Mouse (Mus musculus) MEL (cell line): ENCODE measurements at regions not wholly inside any gene's neighbourhood (a gene's known extent, or its start where the extent isn't known, plus 50 kb on each side); places are given as distances from the start of the nearest gene placed in this dataset.

Experiments
- DNase-seq: peaks from one replicate; pipeline ENCODE4 v3.0.0; 2011; ENCODE audit warnings: low read depth, low spot score
- H3K27ac ChIP-seq: 2 replicates; pipeline ENCODE4 v1.5.1; 2012; ENCODE audit warnings: low read depth, mild to moderate bottlenecking, control low read depth, low read length, moderate library complexity; ENCODE audit not compliant: control insufficient read depth
- H3K27me3 ChIP-seq, 2 experiments: fragments of 150-350 bp in 1 of 2; sonication (generic) in 1 of 2; 2 replicates each; pipeline ENCODE4 v1.6.1; 2012; ENCODE audit warnings: low read length in 2 of 2, mild to moderate bottlenecking in 2 of 2, improper control_type of control experiment in 1 of 2, moderate library complexity in 1 of 2; ENCODE audit not compliant: insufficient read depth in 2 of 2, control insufficient read depth in 1 of 2
- H3K36me3 ChIP-seq, 2 experiments: 2 replicates each; pipeline ENCODE4 v1.6.1; 2012 to 2014; ENCODE audit warnings: low read length in 2 of 2, improper control_type of control experiment in 1 of 2, inconsistent platforms in 1 of 2, mild to moderate bottlenecking in 1 of 2; ENCODE audit not compliant: insufficient read depth in 2 of 2, control insufficient read depth in 1 of 2
- H3K4me1 ChIP-seq, 2 experiments: fragments of 150-350 bp in 1 of 2; sonication (generic) in 1 of 2; 2 replicates each; pipeline ENCODE4 v1.6.1; 2012; ENCODE audit warnings: low read length in 2 of 2, improper control_type of control experiment in 1 of 2, mild to moderate bottlenecking in 1 of 2; ENCODE audit not compliant: insufficient read depth in 2 of 2, control insufficient read depth in 1 of 2
- H3K4me3 ChIP-seq, 2 experiments: fragments of 150-350 bp in 1 of 2; sonication (generic) in 1 of 2; 2 replicates each; pipeline ENCODE4 v1.5.1; 2012; ENCODE audit warnings: low read depth in 2 of 2, low read length in 2 of 2, mild to moderate bottlenecking in 2 of 2, moderate library complexity in 2 of 2, control low read depth in 1 of 2, improper control_type of control experiment in 1 of 2; ENCODE audit not compliant: control insufficient read depth in 1 of 2, insufficient read depth in 1 of 2
- H3K79me2 ChIP-seq: 2 replicates; pipeline ENCODE4 v1.6.1; 2012; ENCODE audit warnings: mild to moderate bottlenecking, low read length, moderate library complexity; ENCODE audit not compliant: control insufficient read depth, poor library complexity, insufficient read depth
- H3K9ac ChIP-seq: 2 replicates; pipeline ENCODE4 v1.6.1; 2012; ENCODE audit warnings: low read depth, mild to moderate bottlenecking, control low read depth, low read length, moderate library complexity; ENCODE audit not compliant: control insufficient read depth, poor library complexity, severe bottlenecking
- H3K9me3 ChIP-seq: fragments of 150-350 bp; sonication (generic); replicated peaks from 2 replicates; pipeline ENCODE4 v1.6.1; 2012; ENCODE audit warnings: mild to moderate bottlenecking, low read length, improper control_type of control experiment, moderate library complexity; ENCODE audit not compliant: insufficient read depth
- BHLHE40 ChIP-seq: IDR thresholded peaks from 2 replicates; pipeline ENCODE4 v1.6.1; 2012; ENCODE audit warnings: low read depth, mild to moderate bottlenecking, inconsistent platforms, low read length, improper control_type of control experiment, borderline replicate concordance
- CTCF ChIP-seq, 3 experiments: IDR thresholded peaks in 2 of 3; conservative IDR thresholded peaks in 1 of 3; 2 replicates each; pipeline ENCODE4 v1.5.1; 2011 to 2012; ENCODE audit warnings: low read length in 3 of 3, low read depth in 2 of 3, mild to moderate bottlenecking in 2 of 3, improper control_type of control experiment in 1 of 3, inconsistent platforms in 1 of 3, mixed read lengths in 1 of 3, moderate library complexity in 1 of 3; ENCODE audit not compliant: control insufficient read depth in 1 of 3, insufficient read depth in 1 of 3, poor library complexity in 1 of 3, severe bottlenecking in 1 of 3
- E2F4 ChIP-seq: IDR thresholded peaks from 2 replicates; pipeline ENCODE4 v1.6.1; 2011; ENCODE audit warnings: low read depth, low read length, improper control_type of control experiment, borderline replicate concordance
- EP300 ChIP-seq, 2 experiments: IDR thresholded peaks; 2 replicates each; pipeline ENCODE4 v1.6.1; 2011; ENCODE audit warnings: improper control_type of control experiment in 2 of 2, low read length in 2 of 2, low read depth in 1 of 2, mild to moderate bottlenecking in 1 of 2
- ETS1 ChIP-seq: IDR thresholded peaks from 2 replicates; pipeline ENCODE4 v1.6.1; 2012; ENCODE audit warnings: low read depth, mild to moderate bottlenecking, inconsistent platforms, low read length, improper control_type of control experiment, moderate library complexity
- GABPA ChIP-seq: IDR thresholded peaks from 2 replicates; pipeline ENCODE4 v1.6.1; 2012; ENCODE audit warnings: low read depth, mild to moderate bottlenecking, inconsistent platforms, low read length, improper control_type of control experiment, moderate library complexity
- GATA1 ChIP-seq: IDR thresholded peaks from 2 replicates; pipeline ENCODE4 v1.6.1; 2011; ENCODE audit warnings: low read depth, low read length, improper control_type of control experiment
- MAFK ChIP-seq: IDR thresholded peaks from 2 replicates; pipeline ENCODE4 v1.6.1; 2011; ENCODE audit warnings: low read depth, mild to moderate bottlenecking, low read length, improper control_type of control experiment, borderline replicate concordance
- MAX ChIP-seq: IDR thresholded peaks from 2 replicates; pipeline ENCODE4 v1.6.1; 2011; ENCODE audit warnings: low read length, improper control_type of control experiment
- MAZ ChIP-seq: IDR thresholded peaks from 2 replicates; pipeline ENCODE4 v1.6.1; 2012; ENCODE audit warnings: low read depth, mild to moderate bottlenecking, inconsistent platforms, low read length, improper control_type of control experiment
- MEF2A ChIP-seq: IDR thresholded peaks from 2 replicates; pipeline ENCODE4 v1.6.1; 2014; ENCODE audit warnings: low read depth, mild to moderate bottlenecking, inconsistent platforms, low read length, improper control_type of control experiment; ENCODE audit not compliant: poor library complexity, insufficient replicate concordance, severe bottlenecking; ENCODE audit errors: extremely low read depth
- MYB ChIP-seq: IDR thresholded peaks from 2 replicates; pipeline ENCODE4 v1.6.1; 2011; ENCODE audit warnings: mild to moderate bottlenecking, low read depth, low read length, improper control_type of control experiment
- MYC ChIP-seq: IDR thresholded peaks from 2 replicates; pipeline ENCODE4 v1.6.1; 2011; ENCODE audit warnings: low read depth, mild to moderate bottlenecking, low read length, improper control_type of control experiment, moderate library complexity
- NELFE ChIP-seq: IDR thresholded peaks from 2 replicates; pipeline ENCODE4 v1.6.1; 2011; ENCODE audit warnings: low read depth, low read length, improper control_type of control experiment
- NRF1 ChIP-seq: IDR thresholded peaks from 2 replicates; pipeline ENCODE4 v1.6.1; 2014; ENCODE audit warnings: low read depth, mild to moderate bottlenecking, inconsistent platforms, low read length, improper control_type of control experiment, moderate library complexity; ENCODE audit not compliant: poor library complexity, insufficient read depth, severe bottlenecking
- POLR2A ChIP-seq, 2 experiments: IDR thresholded peaks; 2 replicates each; pipeline ENCODE4 v1.6.1; 2011 to 2012; ENCODE audit warnings: low read length in 2 of 2, mild to moderate bottlenecking in 2 of 2, control low read depth in 1 of 2, improper control_type of control experiment in 1 of 2, low read depth in 1 of 2, moderate library complexity in 1 of 2; ENCODE audit not compliant: control insufficient read depth in 1 of 2, insufficient read depth in 1 of 2, poor library complexity in 1 of 2
- POLR2AphosphoS2 ChIP-seq: IDR thresholded peaks from 2 replicates; pipeline ENCODE4 v1.6.1; 2011; ENCODE audit warnings: low read length, improper control_type of control experiment
- POLR2AphosphoS5 ChIP-seq: IDR thresholded peaks from 2 replicates; pipeline ENCODE4 v1.6.1; 2012; ENCODE audit warnings: low read depth, borderline replicate concordance, mild to moderate bottlenecking, inconsistent platforms, low read length, moderate library complexity, mixed read lengths
- RAD21 ChIP-seq: IDR thresholded peaks from 2 replicates; pipeline ENCODE4 v1.6.1; 2011; ENCODE audit warnings: mild to moderate bottlenecking, low read depth, low read length, improper control_type of control experiment
- RCOR1 ChIP-seq: IDR thresholded peaks from 2 replicates; pipeline ENCODE4 v1.6.1; 2012; ENCODE audit warnings: low read depth, mild to moderate bottlenecking, inconsistent platforms, low read length, improper control_type of control experiment
- SIN3A ChIP-seq: IDR thresholded peaks from 2 replicates; pipeline ENCODE4 v1.6.1; 2012; ENCODE audit warnings: low read length, improper control_type of control experiment, inconsistent platforms
- SMC3 ChIP-seq: IDR thresholded peaks from 2 replicates; pipeline ENCODE4 v1.6.1; 2011; ENCODE audit warnings: low read depth, low read length, improper control_type of control experiment
- TAL1 ChIP-seq: IDR thresholded peaks from 2 replicates; pipeline ENCODE4 v1.6.1; 2012; ENCODE audit warnings: mild to moderate bottlenecking, inconsistent platforms, low read length, moderate library complexity, mixed read lengths
- TCF12 ChIP-seq: IDR thresholded peaks from 2 replicates; pipeline ENCODE4 v1.6.1; 2014; ENCODE audit warnings: low read depth, mild to moderate bottlenecking, inconsistent platforms, low read length, improper control_type of control experiment, moderate library complexity
- UBTF ChIP-seq: IDR thresholded peaks from 2 replicates; pipeline ENCODE4 v1.6.1; 2012; ENCODE audit warnings: low read depth, mild to moderate bottlenecking, inconsistent platforms, low read length, improper control_type of control experiment, moderate library complexity, borderline replicate concordance; ENCODE audit not compliant: insufficient read depth
- USF1 ChIP-seq: IDR thresholded peaks from 2 replicates; pipeline ENCODE4 v1.6.1; 2014; ENCODE audit warnings: low read depth, mild to moderate bottlenecking, inconsistent platforms, low read length, improper control_type of control experiment, moderate library complexity
- USF2 ChIP-seq, 2 experiments: IDR thresholded peaks; 2 replicates each; pipeline ENCODE4 v1.6.1; 2011 to 2012; ENCODE audit warnings: improper control_type of control experiment in 2 of 2, low read length in 2 of 2, borderline replicate concordance in 1 of 2, inconsistent platforms in 1 of 2, low read depth in 1 of 2, mild to moderate bottlenecking in 1 of 2; ENCODE audit not compliant: insufficient read depth in 1 of 2
- ZC3H11A ChIP-seq: IDR thresholded peaks from 2 replicates; pipeline ENCODE4 v1.6.1; 2012; ENCODE audit warnings: low read depth, mild to moderate bottlenecking, inconsistent platforms, low read length, improper control_type of control experiment
- ZMIZ1 ChIP-seq: IDR thresholded peaks from 2 replicates; pipeline ENCODE4 v1.6.1; 2012; ENCODE audit warnings: low read depth, mild to moderate bottlenecking, inconsistent platforms, low read length, improper control_type of control experiment, moderate library complexity

GRCm38 (mm10) chrX:110666853-110667504, 147.1 kb upstream of the Pou3f4 start:
- DNase-seq = no peak
- H3K79me2 ChIP-seq = no peaks in the 10 kb centered on the region
- H3K4me1 ChIP-seq = peaks cover 0 to 3% of the 10 kb centered on the region in 2 experiments; a peak in 1 of 4 replicates
- H3K9ac ChIP-seq = no peak overlapping the region
- H3K9me3 ChIP-seq = no peaks in the 10 kb centered on the region
- H3K27ac ChIP-seq = no peak overlapping the region
- no peaks in the 10 kb centered on the region for H3K27me3 ChIP-seq
- TF ChIP-seq UBTF (no peak), MYB (no peak), CTCF (IDR thresholded peaks at IDR 0.05 in 2 of 3, conservative IDR thresholded peaks at IDR 0.05 in 1 of 3; ENCODE audit: control insufficient read depth in 1 of 3, insufficient read depth in 1 of 3, low read depth in 2 of 3, low read length in 3 of 3, poor library complexity in 1 of 3, severe bottlenecking in 1 of 3) (no peak), POLR2AphosphoS2 (no peak), RAD21 (no peak), SIN3A (no peak), ZMIZ1 (no peak), MAZ (no peak), MEF2A (no peak), E2F4 (no peak), POLR2AphosphoS5 (no peak), MAX (no peak), USF1 (no peak), RCOR1 (no peak), NELFE (no peak), EP300 (IDR thresholded peaks at IDR 0.05; ENCODE audit: low read depth in 1 of 2, low read length in 2 of 2) (no peak)
- no peak overlapping the region for H3K4me3 ChIP-seq
- H3K36me3 ChIP-seq = no peaks in the 10 kb centered on the region

DNA sequence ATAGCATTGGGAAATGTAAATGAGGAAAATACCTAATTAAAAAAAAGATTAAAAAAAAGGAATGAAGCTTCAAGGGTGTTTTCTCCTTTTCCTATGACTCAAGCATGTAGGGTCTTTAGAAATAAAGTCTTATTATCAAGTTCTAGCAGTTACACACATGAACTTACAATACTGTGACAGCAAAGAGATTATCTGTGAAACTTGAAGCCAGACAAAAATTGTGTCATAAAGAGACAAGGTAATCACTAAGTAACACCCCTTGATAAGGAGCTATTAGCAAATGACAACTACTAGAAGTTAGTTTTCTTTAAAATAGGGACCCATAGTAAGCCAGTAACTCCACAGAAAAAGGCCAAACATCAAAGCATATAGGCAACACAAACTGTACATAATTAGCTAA, 140.9 kb upstream of the Pou3f4 start:
- H3K9ac ChIP-seq = no peak overlapping the region
- peak; percentile 74 for DNase-seq
- H3K9me3 ChIP-seq = no peaks in the 10 kb centered on the region
- H3K36me3 ChIP-seq = peaks cover 0 to 15% of the 10 kb centered on the region in 2 experiments; a peak in 2 of 4 replicates
- H3K4me1 ChIP-seq = peaks cover 0 to 16% of the 10 kb centered on the region in 2 experiments; a peak in 2 of 4 replicates
- H3K27me3 ChIP-seq = no peaks in the 10 kb centered on the region
- TF ChIP-seq TAL1 (peak; percentile 68), ZC3H11A (no peak), TCF12 (peak; percentile 97), GABPA (no peak), NRF1 (no peak), E2F4 (no peak), SMC3 (no peak), POLR2A (IDR thresholded peaks at IDR 0.05; ENCODE audit: control insufficient read depth in 1 of 2, insufficient read depth in 1 of 2, low read depth in 1 of 2, low read length in 2 of 2, poor library complexity in 1 of 2) (no peak), MAZ (no peak), RCOR1 (peak; percentile 53; the same call in 1 of the 2 replicates), SIN3A (peak; percentile 51; the same call in 1 of the 2 replicates), MEF2A (no peak), GATA1 (peak; percentile 99), ETS1 (peak; percentile 86), BHLHE40 (no peak), USF2 (IDR thresholded peaks at IDR 0.05; ENCODE audit: borderline replicate concordance in 1 of 2, insufficient read depth in 1 of 2, low read depth in 1 of 2, low read length in 2 of 2) (no peak), CTCF (IDR thresholded peaks at IDR 0.05 in 2 of 3, conservative IDR thresholded peaks at IDR 0.05 in 1 of 3; ENCODE audit: control insufficient read depth in 1 of 3, insufficient read depth in 1 of 3, low read depth in 2 of 3, low read length in 3 of 3, poor library complexity in 1 of 3, severe bottlenecking in 1 of 3) (no peak), MAFK (no peak), MYC (no peak), EP300 (IDR thresholded peaks at IDR 0.05; ENCODE audit: low read depth in 1 of 2, low read length in 2 of 2) (peak; percentile 96 to 97)
- H3K79me2 ChIP-seq = no peaks in the 10 kb centered on the region
- no peak overlapping the region for H3K4me3 ChIP-seq
- 0 out of 2 replicates have a peak overlapping the region, but pooled peaks have one; percentile 42 for H3K27ac ChIP-seq
